In genomic region chr17:45515204-45515726, GRCm38 (mm10) we compare ENCODE assay signal across 29 mouse cellular contexts. TPM values are rescaled to one million over a fixed set of nuclear protein-coding genes. Genes with fewer than 3 reads are reported as not detected.
DNase-seq lines count a peak whose midpoint lies in the region; ATAC-seq lines count a peak whose summit lies in the region.
"Had no signal": no experiment of that assay in that cellular context is flagged by ENCODE, and none has a peak within 500 bp of the region (broad histone marks: within the 10 kb centered on the region; RNA-seq: fewer than 3 reads in every experiment).

No protein-coding gene starts in this region.

- intact Hi-C loops in heart, postnatal 36 days (cut with DNase I): no loop called here

- no peak for DNase-seq in hindbrain, embryonic 11.5 days (ENCODE audit: low spot score)
- peak; percentile 41 for DNase-seq in ES-CJ7 (ENCODE audit: low read depth, low spot score)
- DNase-seq in ZHBTc4 (ENCODE audit: low read depth, low spot score): peak; percentile 53
- no peak for DNase-seq in heart, postnatal 36 days
- no peak for DNase-seq in gastrocnemius, postnatal 25 days
- DNase-seq: adrenal gland, adult 8-10 months; B cell, adult 2 months; heart, postnatal 4 days; kidney, adult 2 months; kidney, postnatal 10 days; layer of hippocampus, postnatal 36 days; lung, adult 2 months; lung, postnatal 14 days; thymus, adult 18-20 months; thymus, postnatal 4 days had no signal

- no peaks in the 10 kb centered on the region for H3K27me3 ChIP-seq in hindbrain, embryonic 11.5 days (ENCODE audit: control insufficient read depth, insufficient read depth, low read length)
- no peaks in the 10 kb centered on the region for H3K27me3 ChIP-seq in hindbrain, embryonic 16.5 days (replicated peaks; ENCODE audit: control insufficient read depth, insufficient read depth, low read length)
- H3K27me3 ChIP-seq in liver, embryonic 15.5 days: no peaks in the 10 kb centered on the region
- H3K27me3 ChIP-seq: CH12.LX; embryonic facial prominence, embryonic 13.5 days; forebrain, embryonic 12.5 days; heart, embryonic 15.5 days; hindbrain, embryonic 15.5 days; limb, embryonic 12.5 days; midbrain, embryonic 12.5 days had no signal

- no peak overlapping the region for H3K4me2 ChIP-seq in hindbrain, embryonic 11.5 days (replicated peaks; ENCODE audit: low read depth, low read length)
- no peak overlapping the region for H3K4me2 ChIP-seq in hindbrain, embryonic 16.5 days (ENCODE audit: low read length)
- no peak overlapping the region for H3K4me2 ChIP-seq in liver, embryonic 15.5 days
- H3K4me2 ChIP-seq: embryonic facial prominence, embryonic 13.5 days; forebrain, embryonic 12.5 days; heart, embryonic 15.5 days; hindbrain, embryonic 15.5 days; limb, embryonic 12.5 days; midbrain, embryonic 12.5 days had no signal

- no peak overlapping the region for H3K27ac ChIP-seq in hindbrain, embryonic 11.5 days (ENCODE audit: low read depth, low read length)
- no peak overlapping the region for H3K27ac ChIP-seq in hindbrain, embryonic 16.5 days (ENCODE audit: low read depth, low read length)
- H3K27ac ChIP-seq in liver, embryonic 15.5 days (replicated peaks): no peak overlapping the region
- H3K27ac ChIP-seq: embryonic facial prominence, embryonic 13.5 days; forebrain, embryonic 12.5 days; heart, embryonic 15.5 days; hindbrain, embryonic 15.5 days; limb, embryonic 12.5 days; midbrain, embryonic 12.5 days had no signal

- 0 out of 2 replicates have a peak, but pooled peaks have one; percentile 15 for ATAC-seq in hindbrain, embryonic 11.5 days (ENCODE audit: low FRiP score)
- no peak for ATAC-seq in hindbrain, embryonic 16.5 days
- ATAC-seq in liver, embryonic 15.5 days (ENCODE audit: insufficient read depth): peak; percentile 49

- H3K9me3 ChIP-seq in hindbrain, embryonic 11.5 days (ENCODE audit: control insufficient read depth, low read length): no peaks in the 10 kb centered on the region
- no peaks in the 10 kb centered on the region for H3K9me3 ChIP-seq in hindbrain, embryonic 16.5 days (ENCODE audit: control insufficient read depth, low read length)
- no peaks in the 10 kb centered on the region for H3K9me3 ChIP-seq in liver, embryonic 15.5 days (replicated peaks)
- H3K9me3 ChIP-seq: embryonic facial prominence, embryonic 13.5 days; forebrain, embryonic 12.5 days; heart, embryonic 15.5 days; hindbrain, embryonic 15.5 days; limb, embryonic 12.5 days; midbrain, embryonic 12.5 days had no signal

- no peak overlapping the region for H3K9ac ChIP-seq in hindbrain, embryonic 11.5 days (ENCODE audit: low read depth, low read length)
- no peak overlapping the region for H3K9ac ChIP-seq in hindbrain, embryonic 16.5 days (ENCODE audit: low read depth, low read length)
- H3K9ac ChIP-seq in liver, embryonic 15.5 days: no peak overlapping the region
- H3K9ac ChIP-seq: embryonic facial prominence, embryonic 13.5 days; forebrain, embryonic 12.5 days; heart, embryonic 15.5 days; hindbrain, embryonic 15.5 days; limb, embryonic 12.5 days; midbrain, embryonic 12.5 days had no signal

- H3K36me3 ChIP-seq in hindbrain, embryonic 11.5 days (ENCODE audit: control insufficient read depth, insufficient read depth, low read length): 0 out of 2 replicates have a peak, but pooled peaks cover 3% of the 10 kb centered on the region
- H3K36me3 ChIP-seq in hindbrain, embryonic 16.5 days (ENCODE audit: control insufficient read depth, insufficient read depth, low read length): peaks cover 3% of the 10 kb centered on the region; the same call in 1 of the 2 replicates
- no peaks in the 10 kb centered on the region for H3K36me3 ChIP-seq in liver, embryonic 15.5 days (replicated peaks)
- H3K36me3 ChIP-seq: hindbrain, embryonic 15.5 days had no signal

- H3K4me3 ChIP-seq in hindbrain, embryonic 11.5 days (ENCODE audit: low read depth, low read length): no peak overlapping the region
- no peak overlapping the region for H3K4me3 ChIP-seq in hindbrain, embryonic 16.5 days (ENCODE audit: low read length)
- no peak overlapping the region for H3K4me3 ChIP-seq in liver, embryonic 15.5 days (replicated peaks)
- H3K4me3 ChIP-seq: embryonic facial prominence, embryonic 13.5 days; erythroblast, embryonic 14.5 days; forebrain, embryonic 12.5 days; heart, embryonic 15.5 days; hindbrain, embryonic 15.5 days; limb, embryonic 12.5 days; midbrain, embryonic 12.5 days had no signal

- WGBS in hindbrain, embryonic 11.5 days: 58% methylated on average over 15 of the region's 15 CpGs
- 52% methylated on average over 15 of the region's 15 CpGs for WGBS in hindbrain, embryonic 16.5 days
- WGBS in liver, embryonic 15.5 days (ENCODE audit: insufficient replicate concordance): 58% methylated on average over 15 of the region's 15 CpGs

- H3K4me1 ChIP-seq in hindbrain, embryonic 11.5 days (replicated peaks; ENCODE audit: control insufficient read depth, insufficient read depth, low read length): no peaks in the 10 kb centered on the region
- no peaks in the 10 kb centered on the region for H3K4me1 ChIP-seq in hindbrain, embryonic 16.5 days (ENCODE audit: control insufficient read depth, insufficient read depth, low read depth, low read length)
- no peaks in the 10 kb centered on the region for H3K4me1 ChIP-seq in liver, embryonic 15.5 days (replicated peaks)
- H3K4me1 ChIP-seq: embryonic facial prominence, embryonic 13.5 days; forebrain, embryonic 12.5 days; limb, embryonic 12.5 days had no signal

RNA-seq across cellular contexts. Expression of gene Tcte1, which starts 8.0 kb away (rescaled TPM):
- polyA plus RNA-seq in hindbrain, embryonic 11.5 days (2014; fragmentation: Nextera tagmentation; extraction: Ambion mirVana): 2.0 and 2.5 TPM in 2 replicates
- polyA plus RNA-seq in hindbrain, embryonic 16.5 days (2015; fragmentation: Nextera tagmentation; extraction: Ambion mirVana): 6.1 and 6.3 TPM in 2 replicates
- 0.05 TPM in 1 of 2 replicates, not detected in the other for polyA plus RNA-seq in liver, embryonic 15.5 days (2015; fragmentation: Nextera tagmentation; extraction: Ambion mirVana)
- total RNA-seq in heart, postnatal 36 days (2021): not detected
- not detected for total RNA-seq in gastrocnemius, postnatal 25 days (2021)
- total RNA-seq: adrenal gland, adult 8-10 months; CH12.LX; gastrocnemius, adult 18-20 months; heart, postnatal 4 days; megakaryocyte progenitor cell, adult 5-6 weeks; monocyte, adult 5-6 weeks had no signal
- polyA plus RNA-seq: erythroblast, embryonic 14.5 days had no signal

RNA-seq across cellular contexts. Expression of gene Aars2, which starts 8.6 kb away (rescaled TPM):
- polyA plus RNA-seq in hindbrain, embryonic 11.5 days (2014; fragmentation: Nextera tagmentation; extraction: Ambion mirVana): 13.0 and 14.5 TPM in 2 replicates
- 20.6 and 21.7 TPM in 2 replicates for polyA plus RNA-seq in hindbrain, embryonic 16.5 days (2015; fragmentation: Nextera tagmentation; extraction: Ambion mirVana)
- 6.2 and 7.2 TPM in 2 replicates for polyA plus RNA-seq in liver, embryonic 15.5 days (2015; fragmentation: Nextera tagmentation; extraction: Ambion mirVana)
- total RNA-seq in heart, postnatal 36 days (2021): 10 to 100 TPM; 19.4 to 19.6 TPM
- total RNA-seq in gastrocnemius, postnatal 25 days (2021): 10 to 100 TPM; 13.5 to 13.8 TPM

RNA-seq across cellular contexts. Expression of gene Tmem151b, which starts 34.2 kb away (rescaled TPM):
- 4.7 and 5.6 TPM in 2 replicates for polyA plus RNA-seq in hindbrain, embryonic 11.5 days (2014; fragmentation: Nextera tagmentation; extraction: Ambion mirVana)
- polyA plus RNA-seq in hindbrain, embryonic 16.5 days (2015; fragmentation: Nextera tagmentation; extraction: Ambion mirVana): 29.3 and 31.7 TPM in 2 replicates
- 0.07 and 0.10 TPM in 2 replicates for polyA plus RNA-seq in liver, embryonic 15.5 days (2015; fragmentation: Nextera tagmentation; extraction: Ambion mirVana)
- total RNA-seq in heart, postnatal 36 days (2021): under 1 TPM in 1 of 2 experiments, not detected in 1; 0.08 TPM
- total RNA-seq in gastrocnemius, postnatal 25 days (2021): not detected
- total RNA-seq: gastrocnemius, adult 18-20 months; monocyte, adult 5-6 weeks had no signal
- polyA plus RNA-seq: erythroblast, embryonic 14.5 days had no signal

RNA-seq across cellular contexts. Expression of gene Spats1, which starts 40.0 kb away (rescaled TPM):
- 0.61 and 0.85 TPM in 2 replicates for polyA plus RNA-seq in hindbrain, embryonic 11.5 days (2014; fragmentation: Nextera tagmentation; extraction: Ambion mirVana)
- polyA plus RNA-seq in hindbrain, embryonic 16.5 days (2015; fragmentation: Nextera tagmentation; extraction: Ambion mirVana): 2.4 and 3.5 TPM in 2 replicates
- polyA plus RNA-seq in liver, embryonic 15.5 days (2015; fragmentation: Nextera tagmentation; extraction: Ambion mirVana): 0.13 and 0.18 TPM in 2 replicates
- under 1 TPM in 1 of 2 experiments, not detected in 1; 0.27 TPM for total RNA-seq in heart, postnatal 36 days (2021)
- total RNA-seq in gastrocnemius, postnatal 25 days (2021): not detected
- total RNA-seq: gastrocnemius, adult 18-20 months; megakaryocyte progenitor cell, adult 5-6 weeks; monocyte, adult 5-6 weeks had no signal
- polyA plus RNA-seq: erythroblast, embryonic 14.5 days; small intestine, adult 2 months had no signal

RNA-seq across cellular contexts. Expression of gene Nfkbie, which starts 40.2 kb away (rescaled TPM):
- polyA plus RNA-seq in hindbrain, embryonic 11.5 days (2014; fragmentation: Nextera tagmentation; extraction: Ambion mirVana): 5.6 and 9.0 TPM in 2 replicates
- 6.1 and 6.8 TPM in 2 replicates for polyA plus RNA-seq in hindbrain, embryonic 16.5 days (2015; fragmentation: Nextera tagmentation; extraction: Ambion mirVana)
- 1.2 and 1.6 TPM in 2 replicates for polyA plus RNA-seq in liver, embryonic 15.5 days (2015; fragmentation: Nextera tagmentation; extraction: Ambion mirVana)
- total RNA-seq in heart, postnatal 36 days (2021): 1 to 10 TPM; 1.4 to 1.5 TPM
- total RNA-seq in gastrocnemius, postnatal 25 days (2021): under 1 TPM; 0.48 to 0.69 TPM

Comparison
In these comparisons a context has a peak if more than half of its experiments do, and no peak if none do; other contexts are left out.
1. DNase-seq: peak in ES-CJ7 (single experiment) and ZHBTc4 (single experiment); none in hindbrain, embryonic 11.5 days (single experiment), heart, postnatal 36 days (0 of 2) and gastrocnemius, postnatal 25 days (single experiment).